Mouse (Mus musculus) G1E-ER4 (cell line): Measurements from ENCODE around the gene Pdzd2. TPM values are rescaled to one million over a fixed set of nuclear protein-coding genes. Genes with fewer than 3 reads are reported as not detected.

Experiments used
- GATA1 ChIP-seq: IDR thresholded peaks from one replicate; pipeline ENCODE4 v1.8.0; 2012; ENCODE audit warnings: low read length, inconsistent platforms
- polyA plus RNA-seq: library from polyadenylated mRNA; stranded (reverse); fragments of >175 nt; gene quantifications from 2 replicates; pipeline ENCODE4 v1.2.3, GENCODE M21; 2012

Gene Pdzd2
- polyA plus RNA-seq, 1 experiment, result 0.29 TPM

DNA sequence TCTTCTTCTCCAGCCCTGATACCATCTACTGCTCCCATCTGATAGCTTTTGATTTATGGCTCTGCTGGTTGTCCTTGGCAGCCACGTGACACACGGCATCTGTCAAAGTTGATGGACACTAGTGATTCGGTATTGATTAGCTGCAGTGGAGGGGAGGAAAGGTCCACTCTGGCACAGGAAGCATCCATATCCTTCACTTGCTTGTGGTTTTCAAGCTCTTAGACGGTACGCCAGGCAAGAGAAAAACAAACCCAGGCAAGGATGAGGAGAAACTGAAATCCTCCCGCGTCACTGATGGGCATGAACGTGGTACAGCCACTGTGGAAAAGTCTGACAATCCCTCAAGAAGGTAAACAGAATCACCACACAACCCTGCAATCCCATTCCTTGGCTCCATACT is 113.6 kb downstream of the Pdzd2 start:
- TF ChIP-seq GATA1, result no peak

- TF ChIP-seq GATA1, result no peak
Observed at GRCm38 (mm10) chr15:12625524-12625923, 114.2 kb downstream of the Pdzd2 start.

DNA sequence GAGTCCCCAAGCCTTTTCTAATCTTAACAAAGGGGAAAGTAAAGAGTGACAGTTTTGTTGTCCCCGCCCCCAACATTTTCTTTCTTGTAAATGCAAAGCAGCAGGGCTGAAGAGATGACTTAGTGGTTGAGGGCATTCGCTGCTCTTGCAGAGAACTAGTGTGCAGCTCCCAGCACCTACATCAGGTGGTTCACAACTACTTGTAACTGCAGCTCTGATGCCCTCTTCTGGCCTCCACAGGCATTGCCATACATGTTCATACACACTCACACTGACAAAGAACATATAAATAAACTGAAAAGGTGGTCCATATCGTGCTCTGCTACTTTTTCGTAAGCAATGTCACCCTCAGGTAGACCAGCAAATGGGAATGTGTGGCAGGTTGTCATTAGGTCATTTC is 116.2 kb downstream of the Pdzd2 start:
- TF ChIP-seq GATA1, result no peak

- no peak for TF ChIP-seq GATA1
Observed at GRCm38 (mm10) chr15:12622701-12623100, 117.0 kb downstream of the Pdzd2 start.

DNA sequence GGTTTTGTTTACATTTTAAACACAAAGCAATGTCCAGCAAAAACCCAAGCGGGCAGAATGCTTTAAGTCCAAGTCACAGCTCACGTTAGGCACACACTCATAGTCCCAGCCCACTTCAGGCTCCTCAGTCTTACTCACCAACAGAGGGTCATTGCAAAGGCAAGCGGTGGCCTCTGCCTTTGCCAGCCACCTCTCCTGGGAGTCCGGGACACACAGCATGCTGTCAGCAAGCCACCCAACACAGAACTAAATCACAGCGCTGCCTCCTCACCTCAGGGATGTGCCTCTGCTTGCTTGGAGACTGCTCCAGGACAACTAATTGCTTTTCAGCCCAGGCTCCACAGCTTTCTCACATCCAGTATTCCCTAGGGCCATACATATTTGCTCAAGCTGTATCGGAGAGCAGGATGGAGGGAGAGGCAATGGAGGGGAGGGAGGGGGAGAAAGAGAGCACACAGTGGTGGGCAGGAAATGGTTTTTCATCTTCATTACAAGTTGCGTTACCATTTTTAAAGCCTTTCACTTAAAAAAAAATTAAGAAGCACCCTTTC is 117.6 kb downstream of the Pdzd2 start:
- TF ChIP-seq GATA1, result no peak

DNA sequence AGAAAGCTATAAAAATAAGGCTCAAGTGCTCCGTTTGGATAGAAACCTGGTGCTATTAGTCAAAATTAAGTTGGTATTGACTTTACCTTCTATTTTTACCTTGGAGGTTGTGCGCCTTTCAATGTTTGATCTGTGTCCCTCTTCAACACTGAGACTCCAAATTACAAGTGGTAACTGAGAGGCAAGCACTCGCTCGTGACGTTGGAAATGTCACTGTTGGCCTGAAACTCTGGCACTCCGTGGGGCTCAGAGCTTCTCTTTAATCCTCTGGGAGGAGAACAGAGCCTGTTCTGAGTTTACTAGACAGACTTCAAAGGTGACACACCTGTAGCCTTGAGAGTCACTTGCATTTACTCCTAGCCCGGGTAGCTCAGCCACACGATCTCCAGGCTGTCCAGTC is 120.5 kb downstream of the Pdzd2 start:
- TF ChIP-seq GATA1, result no peak

DNA sequence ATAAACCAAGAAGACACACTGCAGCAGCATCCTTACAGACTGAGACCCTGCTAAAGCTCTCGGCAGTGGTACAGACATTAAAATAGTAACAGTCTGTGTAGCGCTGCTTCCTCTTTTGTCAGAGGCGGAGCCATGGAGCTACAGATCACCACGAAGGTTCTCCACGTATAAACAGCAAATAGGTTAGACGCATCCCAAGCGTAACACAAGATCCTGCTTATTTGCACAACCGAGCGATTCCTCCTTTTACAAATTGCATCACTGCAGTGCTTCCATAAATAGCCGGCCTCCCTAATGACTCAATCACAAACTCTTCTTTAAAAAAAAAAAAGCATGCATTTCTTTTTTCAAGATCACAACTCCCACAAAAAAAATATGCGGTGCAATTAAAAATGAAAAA is 122.1 kb downstream of the Pdzd2 start:
- TF ChIP-seq GATA1, result no peak

DNA sequence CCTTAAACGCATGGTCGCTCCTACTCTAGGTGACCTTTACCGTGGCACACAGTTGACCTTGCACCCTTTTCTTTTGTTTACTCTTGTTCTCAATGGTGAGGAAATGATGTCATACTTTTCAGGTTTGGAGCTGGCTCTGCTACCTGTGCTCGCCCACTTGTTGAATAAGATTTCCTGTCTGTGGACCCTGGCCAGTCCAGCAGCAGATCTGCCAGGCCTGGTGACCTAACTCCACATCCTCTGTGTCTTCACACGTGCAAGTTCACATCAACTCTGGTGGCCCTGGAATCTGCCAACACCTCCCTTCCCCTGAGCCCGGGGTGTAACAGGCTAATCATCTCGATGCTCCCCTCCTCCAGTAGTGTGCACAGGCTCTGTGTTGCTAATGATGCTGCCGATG is 122.5 kb downstream of the Pdzd2 start:
- no peak for TF ChIP-seq GATA1

DNA sequence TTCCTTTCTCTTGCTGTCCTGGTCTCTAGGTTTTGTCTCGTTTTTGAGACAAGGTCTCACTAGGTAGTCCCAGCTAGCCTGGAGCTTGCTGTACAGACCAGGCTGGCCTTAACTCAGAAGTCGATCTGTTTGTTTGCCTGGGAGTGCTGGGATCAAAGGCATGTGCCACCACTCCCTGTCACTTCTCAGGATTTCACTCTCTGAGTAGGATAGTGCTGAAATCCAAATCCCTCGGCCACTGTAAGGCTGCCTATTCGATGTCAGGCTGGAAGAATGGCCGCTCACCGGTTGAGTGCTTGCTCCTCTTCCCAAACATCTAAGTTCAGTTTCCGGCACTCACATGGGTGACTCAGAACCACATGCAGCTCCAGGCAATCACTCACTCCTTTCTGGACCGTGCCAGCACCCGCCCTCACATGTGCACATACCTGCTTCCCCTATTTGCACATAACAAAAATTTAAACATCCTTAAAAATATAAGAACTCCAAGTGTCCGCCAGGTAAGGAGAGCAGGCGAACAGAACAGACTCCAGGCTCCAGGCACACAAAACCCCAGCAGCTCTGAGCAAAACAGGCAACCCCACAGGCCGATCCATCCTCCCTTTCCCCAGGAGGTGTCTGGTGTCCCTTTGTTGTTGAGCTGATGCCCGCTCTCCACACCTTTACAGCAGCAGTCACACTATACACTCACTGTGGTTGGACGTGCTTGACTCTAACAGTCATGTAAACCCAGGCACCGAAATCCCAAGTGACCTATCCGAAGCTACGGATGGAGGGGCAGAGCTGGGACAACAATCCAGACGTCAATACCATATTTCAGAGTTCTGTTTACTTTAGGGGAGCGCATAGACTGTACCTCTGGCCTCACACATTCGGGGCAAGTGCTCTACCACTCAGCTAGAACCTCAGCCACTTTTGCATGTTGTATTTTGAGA is 124.5 kb downstream of the Pdzd2 start:
- no peak for TF ChIP-seq GATA1

DNA sequence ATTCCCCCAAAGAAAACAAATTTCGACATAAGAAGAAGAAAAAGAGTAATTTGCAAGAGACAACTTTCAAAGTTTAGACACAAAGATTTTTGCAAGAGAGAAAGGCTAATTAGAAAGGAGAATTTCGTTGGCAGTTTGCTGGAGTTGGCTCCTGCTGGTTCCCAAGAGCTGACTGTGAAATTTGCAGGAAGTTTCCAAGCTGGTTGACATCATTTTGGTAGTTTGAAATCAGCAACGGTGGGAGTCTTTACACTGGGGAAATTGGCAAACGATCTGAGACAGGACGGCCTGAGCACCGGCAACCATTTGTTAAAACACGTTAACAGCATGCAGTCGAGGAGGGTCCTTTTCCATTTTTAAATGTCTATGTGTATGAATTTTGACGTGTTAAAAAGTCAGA is 125.7 kb downstream of the Pdzd2 start:
- no peak for TF ChIP-seq GATA1

GRCm38 (mm10) chr15:12612944-12613675 is 126.6 kb downstream of the Pdzd2 start:
- TF ChIP-seq GATA1, result no peak

GRCm38 (mm10) chr15:12608090-12608489 is 131.6 kb downstream of the Pdzd2 start:
- no peak for TF ChIP-seq GATA1

DNA sequence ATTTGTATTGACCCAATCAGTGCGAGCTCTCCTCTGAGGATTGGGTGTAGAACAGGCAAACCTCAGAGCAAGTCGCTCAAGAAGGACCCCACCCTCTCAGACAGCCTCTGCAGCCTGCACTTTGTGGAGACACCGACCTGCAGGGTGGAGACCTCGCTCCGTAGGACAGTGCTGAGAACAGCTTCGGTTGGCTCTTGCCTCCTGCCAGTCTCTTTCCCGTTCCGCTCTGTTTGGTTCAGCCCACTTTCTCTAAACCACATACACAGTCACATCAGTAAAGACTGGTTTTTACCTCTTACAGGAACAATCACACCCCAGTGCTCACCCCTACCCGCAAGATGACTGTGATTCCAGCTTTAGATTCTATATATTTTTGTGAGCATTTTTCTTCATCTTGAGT is 133.4 kb downstream of the Pdzd2 start:
- TF ChIP-seq GATA1, result no peak

GRCm38 (mm10) chr15:12605239-12605993 is 134.3 kb downstream of the Pdzd2 start:
- no peak for TF ChIP-seq GATA1

DNA sequence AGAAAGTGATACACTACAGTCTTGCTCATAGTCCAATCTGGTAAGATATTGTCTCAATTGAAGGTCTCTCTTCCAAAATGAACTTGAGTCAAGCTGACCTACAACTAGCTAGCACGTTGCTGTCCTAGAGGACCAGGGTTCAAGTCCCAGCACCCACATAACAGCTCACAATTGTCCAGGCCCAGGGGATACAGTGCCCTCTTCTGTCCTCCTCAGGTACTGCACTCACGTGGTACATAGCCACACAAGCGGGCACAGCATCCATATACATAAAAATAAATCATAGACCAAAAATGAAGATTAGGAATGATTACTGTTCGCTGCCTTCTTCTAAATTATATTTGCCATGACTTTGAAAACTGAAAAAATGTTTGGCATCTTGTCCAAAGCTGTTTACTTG is 136.1 kb downstream of the Pdzd2 start:
- no peak for TF ChIP-seq GATA1

DNA sequence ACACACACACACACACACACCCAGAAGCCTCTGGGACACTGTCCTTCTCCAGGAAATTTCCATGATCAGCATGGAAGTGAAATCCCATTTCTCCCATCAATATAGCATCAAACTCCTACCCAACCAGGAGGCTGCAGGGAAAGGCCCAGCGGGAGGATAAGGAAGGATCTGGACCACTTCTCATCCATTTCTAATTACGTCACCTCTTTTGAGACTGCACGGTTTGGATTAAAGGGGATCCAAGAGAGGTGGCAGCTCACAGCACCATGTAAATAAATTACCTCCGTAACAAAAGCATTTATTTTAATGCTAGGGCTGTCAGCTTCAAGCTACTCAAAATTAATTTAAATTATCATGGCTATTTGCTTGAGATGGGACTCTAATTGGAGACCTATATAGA is 146.6 kb downstream of the Pdzd2 start:
- no peak for TF ChIP-seq GATA1
